Mouse (Mus musculus): ENCODE measurements around the gene Smim11.

Gene Smim11

DNA sequence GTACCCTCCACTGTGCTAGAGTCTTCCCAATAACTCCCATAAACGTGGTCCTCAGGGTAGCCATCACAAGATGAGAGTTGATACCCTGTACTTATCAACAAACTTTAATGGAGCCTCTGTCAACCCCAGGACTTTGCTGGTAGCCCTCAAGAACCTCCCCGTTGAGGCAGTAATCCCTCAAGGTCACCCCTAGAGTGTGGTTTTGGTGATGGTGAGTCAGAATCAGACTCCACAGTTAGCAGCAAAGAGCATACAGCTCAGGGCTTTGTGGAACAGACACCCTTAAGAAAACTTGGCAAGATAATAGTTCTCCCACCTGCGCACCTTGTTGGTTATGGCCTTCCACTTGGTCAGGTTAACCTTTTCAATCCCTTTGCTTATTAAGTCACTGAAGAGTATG lies 19.3 kb downstream of the Smim11 start:
- no peak for DNase-seq

DNA sequence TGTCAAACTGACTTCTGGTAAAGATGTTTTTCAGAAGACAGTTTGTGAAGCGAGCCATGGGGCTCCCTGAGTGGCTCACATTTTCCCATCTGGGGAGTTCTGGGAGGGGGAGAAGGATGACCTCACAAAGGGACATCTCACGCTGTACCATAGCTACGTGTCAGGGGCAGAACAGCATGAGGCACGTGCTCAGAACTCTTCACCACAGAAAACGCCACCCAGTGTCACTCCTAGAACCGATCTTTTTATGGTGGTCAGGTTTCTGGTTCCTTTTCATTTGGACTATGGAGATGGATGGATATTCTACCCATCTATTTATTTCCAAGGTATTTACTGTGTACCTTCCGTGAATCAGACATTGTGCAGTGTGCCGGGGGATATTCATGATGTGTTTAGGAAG lies 20.3 kb downstream of the Smim11 start, which contains the start of gene Fam243:
TSS of gene Fam243 (minus strand) at position 101 of the 400 bp plus-strand sequence.
- DNase-seq = no peak

GRCm38 (mm10) chr16:92324309-92325061 lies 23.4 kb downstream of the Smim11 start:
- DNase-seq = no peak

GRCm38 (mm10) chr16:92325062-92325406 lies 23.9 kb downstream of the Smim11 start:
- DNase-seq = no peak

- DNase-seq = no peak
Measured at GRCm38 (mm10) chr16:92327911-92328310, 26.8 kb downstream of the Smim11 start.

DNA sequence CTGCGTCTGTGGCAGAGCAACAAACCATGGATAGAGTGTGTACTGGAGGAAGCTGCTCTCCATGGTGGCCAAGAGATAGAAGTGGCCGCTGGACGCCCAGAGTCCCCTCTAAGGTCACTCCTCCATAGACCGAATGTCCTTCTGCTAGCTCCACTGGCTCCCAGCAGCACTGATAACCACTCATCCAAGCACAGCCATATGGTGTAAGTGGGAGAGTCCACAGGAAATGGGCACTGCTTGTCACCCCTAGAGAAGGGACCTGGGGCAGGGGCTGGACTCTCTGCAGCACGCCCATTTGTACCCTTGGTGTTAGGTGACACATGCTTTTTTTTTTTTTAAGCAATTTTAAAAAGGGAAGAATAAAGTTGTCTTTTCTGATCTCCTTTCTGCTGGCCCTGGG lies 29.9 kb downstream of the Smim11 start:
- DNase-seq = no peak

- DNase-seq = no peak
Measured at GRCm38 (mm10) chr16:92334600-92334999, 33.5 kb downstream of the Smim11 start.

GRCm38 (mm10) chr16:92336280-92336679 lies 35.2 kb downstream of the Smim11 start:
- peak; percentile 77 to 83 for DNase-seq

DNA sequence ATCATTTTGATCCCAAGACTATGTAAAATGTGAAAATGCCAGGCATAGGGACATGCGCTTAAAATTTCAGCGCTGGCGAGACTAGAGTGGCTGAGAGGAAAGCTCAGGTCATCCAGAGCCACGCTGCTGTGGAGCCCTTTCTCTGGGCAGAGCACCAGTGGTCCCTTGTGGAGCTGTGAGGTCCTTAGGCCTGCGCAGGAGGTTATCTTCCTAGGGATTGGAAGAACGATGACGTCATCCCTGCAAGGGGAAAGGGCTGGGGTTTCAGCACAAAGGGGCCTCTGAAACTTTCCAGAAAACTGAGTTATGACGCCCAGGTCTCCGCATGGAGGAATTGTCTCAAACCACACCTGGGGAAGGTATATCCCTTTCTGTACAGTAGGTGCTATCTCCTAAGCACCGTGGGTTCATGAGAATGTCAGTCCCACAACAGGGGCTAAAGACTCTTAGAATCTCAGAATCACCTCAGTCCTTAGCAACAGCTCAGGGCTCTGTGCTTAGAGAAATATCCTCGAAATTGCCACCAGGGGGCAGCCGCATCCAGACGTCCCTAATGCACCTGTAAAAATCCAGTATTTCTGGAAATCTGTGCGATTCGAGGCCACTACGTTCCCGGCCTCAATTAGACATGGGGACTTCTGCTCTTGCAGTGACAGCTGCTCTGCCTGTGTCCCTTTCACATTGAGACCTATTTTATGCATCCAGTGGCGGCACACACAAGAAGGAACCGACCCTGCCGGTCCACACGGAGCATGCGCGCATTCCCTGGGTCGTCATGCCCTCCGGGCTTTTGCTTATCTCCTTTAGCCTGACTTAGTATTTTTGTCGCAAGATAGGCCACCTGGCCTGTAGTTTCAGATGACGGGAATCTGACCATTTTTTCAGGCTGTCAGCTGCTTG lies 39.8 kb downstream of the Smim11 start:
- peak; percentile 34 to 58 for DNase-seq

- no peak for DNase-seq
Measured at GRCm38 (mm10) chr16:92345177-92345576, 44.1 kb downstream of the Smim11 start.

GRCm38 (mm10) chr16:92346297-92346916 lies 45.3 kb downstream of the Smim11 start:
- DNase-seq = no peak

DNA sequence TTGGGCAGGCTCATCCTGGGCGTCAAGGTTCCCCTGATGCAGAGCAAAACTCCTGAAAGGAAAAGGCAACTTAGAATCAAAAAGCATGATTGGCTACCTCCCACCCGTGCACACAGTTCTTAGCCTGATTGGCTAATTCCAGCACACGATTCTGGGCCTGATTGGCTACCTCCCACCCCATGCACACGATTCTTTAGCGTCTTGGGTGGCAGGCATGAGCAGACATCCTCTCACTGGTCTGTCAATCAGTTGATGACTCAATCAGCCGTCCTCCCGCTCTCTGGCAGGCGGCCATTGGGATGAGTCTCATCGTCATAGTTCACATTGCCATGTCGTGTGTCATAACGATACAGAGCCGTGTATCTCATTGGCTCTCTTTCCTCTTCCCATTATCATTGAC lies 47.9 kb downstream of the Smim11 start:
- DNase-seq = no peak

- no peak for DNase-seq
Measured at GRCm38 (mm10) chr16:92353295-92353694, 52.2 kb downstream of the Smim11 start.

DNA sequence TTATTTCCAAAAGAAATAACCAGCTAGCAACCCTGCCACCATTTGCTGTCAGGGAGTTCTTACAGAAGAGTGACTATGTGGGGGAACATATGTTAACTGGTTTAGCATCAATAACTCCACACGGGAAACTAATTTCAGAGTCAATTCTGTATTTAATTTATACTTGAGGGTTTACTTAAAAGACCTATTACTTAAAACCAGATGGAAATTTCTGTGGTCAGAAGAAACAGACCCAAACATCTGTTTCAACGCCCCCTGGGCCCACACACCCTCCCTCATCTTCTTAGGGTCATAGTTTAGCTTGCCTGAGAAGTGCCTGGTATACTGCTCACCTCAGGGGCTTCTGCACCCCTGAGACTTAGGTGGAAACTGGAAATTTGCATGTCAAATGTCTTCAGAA lies 52.8 kb downstream of the Smim11 start:
- no peak for DNase-seq

DNA sequence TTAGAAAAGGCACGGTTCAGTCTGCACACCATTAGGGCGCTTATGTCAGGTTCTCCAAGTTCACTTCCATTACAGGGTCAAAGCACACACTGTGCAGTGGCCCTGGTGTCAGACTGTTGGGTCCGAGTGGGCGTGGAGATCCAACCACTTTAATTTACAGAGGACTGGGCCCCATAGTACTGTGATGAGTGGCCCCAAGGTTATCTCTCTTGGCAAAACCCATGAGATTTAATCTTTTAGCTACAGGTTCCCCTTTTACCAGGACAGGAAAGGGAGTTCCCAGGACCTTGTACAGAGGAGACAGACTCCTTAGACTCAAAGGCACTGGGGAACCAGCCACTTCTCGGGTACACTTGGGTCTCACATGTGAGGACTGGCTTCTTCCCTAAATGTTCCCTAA lies 54.3 kb downstream of the Smim11 start:
- DNase-seq = no peak

GRCm38 (mm10) chr16:92355982-92356381 lies 54.9 kb downstream of the Smim11 start:
- DNase-seq = no peak

DNA sequence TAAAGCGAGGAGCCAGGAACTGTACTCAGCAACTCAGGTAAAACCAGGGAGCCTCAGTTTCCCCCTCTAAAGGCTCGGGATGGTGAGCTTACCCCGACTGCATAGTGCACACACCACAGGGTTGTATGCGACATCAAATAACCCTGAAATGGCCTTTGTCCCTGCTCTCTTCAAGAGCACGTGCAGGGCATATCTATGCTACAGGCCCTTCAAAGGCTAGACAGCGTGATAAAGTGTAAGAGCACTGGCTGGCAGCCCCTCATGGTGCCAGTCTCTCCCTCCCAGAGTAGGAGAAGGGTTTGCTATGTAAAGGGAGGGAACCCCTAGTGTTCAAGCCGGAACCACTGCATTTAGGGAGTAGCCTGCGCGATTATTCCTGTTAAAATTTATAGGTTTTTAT lies 55.9 kb downstream of the Smim11 start:
- no peak for DNase-seq

GRCm38 (mm10) chr16:92357566-92357965 lies 56.5 kb downstream of the Smim11 start:
- DNase-seq = peak in 1 of 2 experiments; percentile 34

DNA sequence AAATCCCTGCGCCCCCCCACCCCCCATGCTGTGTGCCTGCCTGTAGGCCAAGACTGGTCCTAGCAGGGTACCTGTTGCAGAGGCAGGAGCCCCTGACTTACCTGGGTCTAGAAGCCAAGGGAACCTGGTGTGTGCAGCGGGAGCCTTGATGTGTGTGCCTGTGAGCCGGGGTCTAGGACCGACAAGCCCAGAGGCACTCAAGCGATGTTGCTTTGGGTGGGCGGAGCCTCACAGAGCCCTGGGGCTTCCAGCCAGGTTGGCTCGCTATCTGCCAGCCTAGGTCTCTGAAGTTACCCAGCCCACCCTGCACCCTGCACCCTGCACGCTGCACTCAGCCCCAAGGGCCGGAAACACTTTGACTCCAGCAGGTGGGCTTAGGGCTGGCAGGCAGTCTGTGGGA lies 57.6 kb downstream of the Smim11 start:
- no peak for DNase-seq

- DNase-seq = no peak
Measured at GRCm38 (mm10) chr16:92359229-92359628, 58.1 kb downstream of the Smim11 start, which contains the start of gene Kcne1. TSS of gene Kcne1 (minus strand) at chr16:92359468.

DNA sequence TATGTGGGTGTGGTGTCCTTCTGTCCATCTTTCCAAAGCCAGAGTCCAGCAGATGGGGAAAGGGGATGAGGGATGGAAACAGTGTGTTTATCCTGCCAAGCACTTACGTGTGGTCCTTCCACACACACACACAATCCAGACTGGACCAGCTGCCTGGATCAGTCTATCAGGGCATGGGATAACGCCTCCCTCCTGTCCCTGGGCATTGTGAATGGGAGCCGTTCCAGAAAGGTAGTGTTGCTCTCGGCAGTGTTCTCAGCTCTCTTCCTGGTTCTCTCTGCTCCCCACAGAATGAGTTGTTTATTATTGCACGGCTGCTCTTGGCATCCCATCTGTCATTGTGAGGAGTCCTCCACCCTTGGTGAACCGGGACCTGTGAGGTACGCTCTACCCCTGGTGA lies 59.6 kb downstream of the Smim11 start:
- DNase-seq = no peak

All from kidney, adult 8-10 months (tissue).